Mouse (Mus musculus) left cerebral cortex, adult 9 months (tissue): ENCODE measurements around the gene Rapgef4.

Experiments
- DNase-seq, 2 experiments: peaks; one replicate each; pipeline ENCODE4 v3.0.0; 2022; ENCODE audit warnings: low spot score in 2 of 2

Gene Rapgef4

DNA sequence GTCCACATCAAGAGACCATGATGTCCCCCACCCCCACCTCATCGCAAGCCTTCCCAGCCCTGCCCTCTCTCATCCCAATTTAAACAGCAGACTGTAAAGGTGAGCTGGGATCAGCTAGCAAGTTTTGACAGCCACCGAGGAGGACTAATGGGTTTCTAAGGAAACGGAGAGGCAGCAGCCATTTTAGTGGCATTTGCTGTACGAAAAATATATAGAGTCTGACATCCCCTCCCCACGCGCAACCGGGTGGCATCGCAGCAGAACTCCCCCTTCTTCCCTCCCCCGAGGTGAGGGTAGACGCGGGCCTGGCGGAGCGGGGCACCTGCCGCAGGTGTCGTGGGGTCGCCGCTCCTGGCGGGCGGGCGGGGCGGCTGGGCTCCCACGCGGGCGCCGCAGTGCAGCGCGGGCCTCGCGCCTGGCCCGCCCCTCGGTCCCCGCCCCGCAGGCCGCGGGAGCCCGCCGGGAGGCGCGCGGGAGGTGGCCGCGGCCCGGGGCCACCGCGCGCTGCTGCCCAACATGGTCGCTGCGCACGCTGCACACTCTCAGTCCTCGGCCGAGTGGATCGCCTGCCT lies at the start of gene Rapgef4:
Gene Rapgef4, plus strand, starts transcription at position 470 of the 572 bp plus-strand sequence.
- no peak for DNase-seq

DNA sequence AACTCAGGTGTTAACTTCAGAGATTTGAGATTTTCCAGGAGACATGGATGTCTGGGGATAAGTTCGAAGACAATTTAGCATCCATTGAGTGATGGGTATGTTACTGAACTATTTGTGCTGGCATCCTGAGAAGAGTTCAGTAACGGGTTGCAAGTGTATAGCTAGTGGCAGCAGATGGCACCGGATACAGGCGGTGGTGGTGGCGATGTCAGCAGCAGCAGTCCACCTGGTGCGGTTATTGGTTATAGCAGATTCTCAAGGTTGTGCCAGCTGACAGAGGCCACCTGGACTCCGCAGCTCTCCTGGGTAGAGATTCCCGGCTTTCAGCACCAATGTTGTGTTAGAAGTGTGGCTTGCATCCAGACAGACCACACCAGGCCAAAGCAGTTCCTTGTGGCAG lies 47.0 kb upstream of the Rapgef4 start:
- no peak for DNase-seq

DNA sequence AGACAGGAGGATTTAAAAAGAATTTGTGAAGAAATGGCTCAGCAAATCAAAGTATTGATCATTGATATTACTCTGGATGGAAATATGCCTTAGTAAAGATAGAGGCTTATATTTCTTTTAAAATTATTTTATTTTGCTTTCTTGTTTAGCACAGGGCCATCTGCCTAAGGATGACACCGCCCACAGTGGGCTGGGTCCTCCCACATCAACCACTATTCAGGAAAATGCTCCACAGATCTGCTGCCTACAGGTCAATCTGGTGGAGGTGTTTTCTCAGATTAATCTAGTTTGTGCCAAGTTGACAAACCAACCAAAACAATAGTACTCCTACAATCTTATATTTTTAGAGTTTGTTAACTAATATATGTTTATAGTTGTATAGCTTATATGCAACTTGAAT lies 44.3 kb upstream of the Rapgef4 start:
- DNase-seq, result no peak

DNA sequence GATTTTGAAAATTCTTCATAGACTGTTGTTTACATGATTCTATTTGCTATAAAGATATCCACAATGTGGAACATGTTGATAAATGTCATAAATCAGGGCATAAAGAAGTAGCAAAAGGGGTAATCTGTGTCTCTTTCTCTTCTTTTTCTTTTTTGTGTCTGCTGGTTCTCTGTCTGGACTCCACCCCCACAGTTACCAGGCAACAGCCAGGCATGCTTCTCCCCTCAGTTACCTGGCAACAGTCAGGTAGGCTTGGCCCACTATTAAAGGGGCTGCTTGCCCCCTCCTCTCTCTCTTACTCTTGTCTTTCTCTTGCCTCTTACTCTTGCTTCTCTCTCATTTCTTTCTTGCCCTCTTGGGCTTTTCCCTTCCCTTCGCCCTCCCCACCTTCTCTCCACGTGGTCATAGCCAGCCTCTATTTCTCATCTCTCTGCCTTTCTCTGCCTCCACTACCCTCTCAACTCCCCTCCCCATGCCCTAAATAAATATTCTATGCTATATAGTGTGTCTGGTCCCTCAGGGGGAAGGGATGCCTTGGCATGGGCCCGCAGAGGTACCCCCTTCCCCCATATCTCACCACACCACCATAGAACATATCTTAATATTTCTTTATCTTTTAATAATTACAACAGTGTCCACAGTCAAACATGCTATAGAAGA lies 43.3 kb upstream of the Rapgef4 start:
- no peak for DNase-seq

DNA sequence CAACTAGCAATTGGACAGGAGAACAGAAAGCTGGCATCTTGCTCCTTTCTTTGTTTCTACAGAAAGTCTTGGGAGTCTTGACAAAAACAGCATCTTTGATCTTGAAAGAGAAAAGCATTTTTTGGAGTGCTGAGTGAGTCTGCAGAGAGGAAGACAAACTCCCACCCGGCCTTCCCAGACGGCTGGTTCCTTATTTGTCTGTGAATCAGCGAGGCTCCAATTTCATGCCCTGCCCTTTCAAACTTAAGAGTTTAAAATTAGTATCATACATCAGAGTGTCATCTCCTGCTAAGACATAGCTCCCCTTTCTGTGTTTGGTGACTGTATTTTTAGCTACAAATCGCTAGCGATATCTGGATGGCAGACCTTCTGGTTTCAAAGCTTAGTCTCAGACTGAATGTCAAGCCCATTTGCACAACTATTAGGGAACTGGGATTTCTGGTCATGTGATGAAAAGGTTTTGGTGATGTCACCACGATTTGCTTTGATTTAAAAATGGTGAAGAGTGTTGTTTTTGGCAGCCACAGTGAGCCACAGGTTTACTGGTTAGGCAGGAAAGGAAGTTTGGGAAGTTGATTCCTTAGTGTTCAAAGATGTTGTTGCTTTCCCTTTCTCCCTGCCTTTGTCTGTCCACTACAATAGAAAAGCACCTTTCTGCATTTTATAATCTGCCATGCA lies 42.2 kb upstream of the Rapgef4 start:
- peak in 1 of 2 experiments; percentile 32 for DNase-seq

DNA sequence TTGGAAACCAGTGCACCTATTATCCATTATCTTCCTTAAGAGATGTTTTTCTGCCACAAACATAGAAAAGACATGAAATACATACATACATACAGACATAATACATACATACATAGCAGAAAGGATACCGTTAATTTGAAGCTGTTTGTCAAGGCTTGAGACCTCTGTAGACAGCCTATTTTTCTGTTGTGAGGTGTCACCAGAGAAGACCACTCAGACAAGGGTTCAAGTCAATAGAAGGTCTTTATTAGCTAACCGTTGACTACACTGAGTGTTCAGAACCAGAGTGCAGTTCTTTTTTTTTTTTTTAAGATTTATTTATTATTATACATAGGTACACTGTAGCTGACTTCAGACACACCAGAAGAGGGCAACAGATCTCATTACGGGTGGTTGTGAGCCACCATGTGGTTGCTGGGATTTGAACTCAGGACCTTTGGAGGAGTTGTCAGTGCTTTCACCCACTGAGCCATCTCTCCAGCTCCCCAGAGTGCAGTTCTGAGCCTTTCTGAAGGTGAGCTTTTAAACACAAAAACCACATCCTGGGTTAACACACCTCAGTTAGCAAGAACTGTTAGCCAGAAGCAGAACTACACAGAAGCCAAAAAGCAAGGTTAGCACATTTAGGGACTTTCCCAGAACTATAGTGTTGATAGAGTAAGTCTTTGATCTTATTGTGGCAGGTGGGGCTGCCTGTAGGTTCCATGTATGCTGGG lies 39.9 kb upstream of the Rapgef4 start:
- no peak for DNase-seq

DNA sequence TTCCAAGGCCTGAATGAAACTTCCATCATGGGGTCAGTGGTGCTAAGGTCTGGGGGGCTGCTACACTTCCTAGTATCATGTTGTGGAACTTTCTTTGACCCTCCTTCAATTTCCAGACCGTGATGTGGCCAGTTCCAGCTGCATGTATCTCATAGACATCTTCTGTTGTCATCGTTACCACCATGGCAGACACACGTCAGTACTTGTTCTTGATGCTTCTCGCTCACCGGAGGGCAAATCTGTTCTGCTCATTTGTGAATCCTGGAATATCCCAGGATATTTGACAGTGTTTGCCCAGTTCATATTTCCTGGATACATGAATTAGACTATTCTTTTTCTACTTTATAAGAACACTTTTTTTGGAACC lies 39.3 kb upstream of the Rapgef4 start:
- DNase-seq, result no peak

DNA sequence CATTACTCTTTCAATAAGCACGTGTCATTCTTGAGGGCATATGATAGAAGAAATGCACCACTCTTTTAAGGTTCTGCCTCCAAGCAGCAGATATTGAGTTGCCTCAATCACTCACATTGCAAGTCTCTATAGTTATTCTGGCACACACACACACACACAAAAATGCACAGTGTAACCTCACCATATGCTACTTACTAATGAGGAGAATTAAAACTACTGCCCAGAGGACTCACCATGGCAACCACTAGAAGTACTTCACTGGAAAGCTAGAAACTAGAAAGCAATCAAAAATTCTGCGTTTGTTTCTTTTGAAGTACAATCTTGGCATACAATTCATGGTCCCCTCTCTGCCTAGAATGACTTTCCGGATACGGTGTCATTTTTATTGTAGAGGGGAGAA lies 29.8 kb upstream of the Rapgef4 start:
- DNase-seq, result no peak

DNA sequence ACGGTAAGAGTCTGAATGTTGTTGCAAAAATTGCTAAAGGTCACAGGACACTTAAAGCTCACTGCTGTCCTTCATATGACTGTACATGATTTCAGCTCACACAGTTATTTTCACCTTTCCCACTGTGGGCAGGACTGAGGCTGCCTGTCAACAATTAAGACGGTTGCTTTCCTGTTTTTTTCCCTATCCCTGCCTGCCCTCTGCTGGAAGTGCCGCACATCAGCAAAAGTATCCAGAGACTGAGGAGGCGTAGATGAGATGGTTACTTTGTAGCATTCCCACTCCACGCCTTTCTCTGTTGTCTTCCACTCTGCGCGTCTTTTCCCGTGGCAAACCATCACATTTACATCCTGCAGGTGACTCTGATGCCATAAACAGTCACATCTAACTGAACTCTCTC lies 25.4 kb upstream of the Rapgef4 start:
- peak in 1 of 2 experiments; percentile 71 for DNase-seq

DNA sequence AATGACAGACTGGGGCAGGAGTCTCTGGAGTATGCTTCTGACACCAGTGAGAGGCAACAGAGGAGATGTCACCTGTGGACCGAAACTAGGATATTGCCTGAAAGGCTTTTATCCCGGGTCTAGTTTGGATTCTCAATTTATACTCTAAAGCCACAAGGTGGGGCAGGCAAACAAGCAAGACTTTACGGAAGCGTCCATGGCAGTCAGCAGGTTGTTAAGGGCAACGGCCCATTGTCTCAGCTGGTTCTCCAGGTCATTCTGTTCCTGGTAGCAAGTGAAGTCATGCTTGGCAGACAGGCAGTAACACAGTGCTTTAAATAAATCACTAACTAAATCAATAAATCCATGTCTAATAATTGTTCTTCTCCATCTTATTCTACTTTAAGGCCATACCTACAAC lies 24.6 kb upstream of the Rapgef4 start:
- DNase-seq, result no peak

DNA sequence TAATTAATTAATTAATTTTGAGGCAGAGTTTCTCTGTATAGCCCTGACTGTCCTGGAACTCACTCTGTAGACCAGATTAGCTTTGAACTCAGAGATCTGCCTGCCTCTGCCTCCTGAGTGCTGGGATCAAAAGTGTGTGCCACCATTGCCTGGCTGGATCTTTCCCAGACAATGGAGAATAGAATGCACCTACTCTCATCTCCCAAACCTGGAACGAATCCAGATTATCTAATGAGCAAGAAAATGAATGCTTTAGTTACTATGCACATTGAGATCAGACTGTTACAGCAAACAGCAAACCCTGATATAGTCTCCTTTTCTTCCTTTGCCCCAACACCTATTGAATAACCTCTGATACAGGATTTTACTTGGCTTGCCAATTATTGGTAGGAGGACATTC lies 23.1 kb upstream of the Rapgef4 start:
- DNase-seq, result no peak

DNA sequence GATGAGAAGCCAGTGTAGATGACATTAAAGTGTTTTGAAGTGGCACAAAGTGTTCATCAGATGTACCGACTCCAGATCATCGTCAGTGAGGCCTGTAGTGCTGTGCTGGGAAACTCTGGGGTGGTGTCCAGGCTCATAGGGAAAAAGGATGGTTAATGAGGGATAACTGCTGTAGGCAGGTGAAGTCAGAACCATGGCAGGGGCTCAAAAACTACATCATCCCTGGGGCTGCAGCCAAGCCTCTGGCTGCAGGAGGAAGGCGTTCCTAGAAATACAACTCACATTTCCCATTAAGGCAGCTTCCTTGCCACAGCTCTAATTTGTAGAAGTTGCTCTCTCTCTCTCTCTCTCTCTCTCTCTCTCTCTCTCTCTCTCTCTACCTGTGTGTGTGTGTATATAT lies 22.6 kb upstream of the Rapgef4 start:
- peak in 1 of 2 experiments; percentile 35 for DNase-seq

DNA sequence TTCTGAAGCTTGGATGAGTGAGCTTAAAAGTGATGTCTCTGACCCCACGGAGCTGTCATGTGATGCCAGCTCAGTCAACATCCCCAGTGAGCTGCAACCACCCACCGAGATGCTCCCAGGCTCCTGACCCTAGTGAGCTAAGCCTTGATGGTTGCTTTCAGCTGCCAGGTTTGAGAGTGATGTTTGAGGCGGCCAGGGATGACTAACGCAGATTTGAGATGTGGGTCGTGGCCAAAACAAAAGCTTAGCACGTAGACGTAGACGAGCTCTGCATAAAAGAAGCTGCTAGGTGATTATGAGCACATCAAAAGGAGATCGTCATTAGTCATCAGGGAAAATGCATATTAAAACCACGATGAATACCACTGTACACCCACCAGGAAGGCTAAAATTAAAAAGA lies 16.8 kb upstream of the Rapgef4 start:
- DNase-seq, result peak in 1 of 2 experiments; percentile 65

DNA sequence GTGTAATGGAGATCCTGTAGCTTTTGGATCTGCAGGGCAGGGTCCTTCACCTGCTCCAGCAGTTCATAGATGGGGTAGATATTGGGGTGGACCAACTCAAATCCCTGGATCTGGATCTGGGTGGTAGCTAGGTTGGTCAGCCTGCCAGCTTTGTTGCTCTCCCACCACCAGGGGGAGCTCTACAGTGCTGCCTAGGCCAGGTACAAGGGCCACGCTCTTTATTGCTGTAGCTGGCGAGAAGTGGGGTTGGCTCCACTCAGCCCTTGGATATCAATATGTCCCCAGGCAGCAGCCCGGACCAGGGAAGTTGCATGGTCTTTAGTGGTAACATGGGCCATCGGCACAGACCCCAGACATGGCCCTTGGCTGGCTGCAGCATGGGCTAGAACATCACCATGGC lies 15.6 kb upstream of the Rapgef4 start:
- no peak for DNase-seq

DNA sequence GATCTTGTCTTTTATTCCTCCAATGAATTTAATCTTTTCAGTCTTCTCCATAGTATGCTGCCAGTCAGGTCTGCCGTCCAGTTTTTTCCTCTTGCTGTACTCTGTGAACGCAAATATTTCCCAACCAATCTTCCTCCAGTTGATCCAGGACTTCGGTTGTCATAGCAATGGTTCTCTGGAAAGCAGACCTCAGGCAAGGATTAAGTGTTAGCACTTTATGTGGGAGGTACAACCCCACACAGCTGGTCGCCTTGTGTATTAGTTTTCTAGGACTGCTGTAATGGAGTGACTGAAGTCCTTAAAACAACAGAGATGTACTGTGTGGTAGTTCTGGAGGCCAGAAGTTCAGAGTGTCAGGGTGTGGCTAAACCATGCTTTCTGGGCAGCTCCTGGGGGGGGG lies 14.3 kb upstream of the Rapgef4 start:
- no peak for DNase-seq

DNA sequence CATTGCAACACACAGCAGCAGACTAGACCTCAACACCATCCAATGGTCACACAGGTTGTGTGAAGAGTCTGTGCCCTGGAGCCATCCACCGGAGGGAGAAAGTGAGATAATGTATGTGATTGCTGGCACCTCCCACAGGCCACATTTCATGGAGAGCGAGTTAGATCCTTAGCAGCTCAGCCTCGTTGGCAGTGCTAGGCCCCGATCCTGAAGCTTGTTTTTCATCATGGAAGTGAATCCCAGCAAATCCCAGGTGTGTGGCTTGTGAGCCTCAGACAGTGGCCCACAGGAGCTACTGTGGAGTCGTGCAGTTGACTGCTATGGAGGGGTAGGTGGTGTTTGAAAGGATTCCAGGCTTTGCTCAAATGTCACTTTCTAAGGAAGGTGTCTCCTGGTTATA lies 13.2 kb upstream of the Rapgef4 start:
- no peak for DNase-seq

DNA sequence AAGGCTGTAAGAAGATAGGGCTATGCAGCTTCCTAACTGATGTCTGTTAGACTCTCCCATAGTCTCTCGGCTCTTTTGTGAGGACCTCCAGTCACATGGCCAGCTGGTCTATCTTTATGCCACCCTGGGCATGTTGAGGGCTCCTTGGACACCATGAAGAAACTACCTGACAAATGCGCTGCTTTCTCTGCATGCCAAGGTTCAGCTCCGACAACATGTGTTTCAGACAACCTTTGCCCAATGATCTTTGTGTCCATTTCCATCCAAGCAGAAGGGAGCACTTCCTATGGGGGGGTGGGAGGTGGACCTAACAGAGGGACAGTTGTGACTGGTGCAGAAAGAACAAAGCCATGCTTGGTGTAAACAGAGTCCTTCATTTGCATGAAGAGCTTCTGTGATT lies 7.4 kb upstream of the Rapgef4 start:
- no peak for DNase-seq

DNA sequence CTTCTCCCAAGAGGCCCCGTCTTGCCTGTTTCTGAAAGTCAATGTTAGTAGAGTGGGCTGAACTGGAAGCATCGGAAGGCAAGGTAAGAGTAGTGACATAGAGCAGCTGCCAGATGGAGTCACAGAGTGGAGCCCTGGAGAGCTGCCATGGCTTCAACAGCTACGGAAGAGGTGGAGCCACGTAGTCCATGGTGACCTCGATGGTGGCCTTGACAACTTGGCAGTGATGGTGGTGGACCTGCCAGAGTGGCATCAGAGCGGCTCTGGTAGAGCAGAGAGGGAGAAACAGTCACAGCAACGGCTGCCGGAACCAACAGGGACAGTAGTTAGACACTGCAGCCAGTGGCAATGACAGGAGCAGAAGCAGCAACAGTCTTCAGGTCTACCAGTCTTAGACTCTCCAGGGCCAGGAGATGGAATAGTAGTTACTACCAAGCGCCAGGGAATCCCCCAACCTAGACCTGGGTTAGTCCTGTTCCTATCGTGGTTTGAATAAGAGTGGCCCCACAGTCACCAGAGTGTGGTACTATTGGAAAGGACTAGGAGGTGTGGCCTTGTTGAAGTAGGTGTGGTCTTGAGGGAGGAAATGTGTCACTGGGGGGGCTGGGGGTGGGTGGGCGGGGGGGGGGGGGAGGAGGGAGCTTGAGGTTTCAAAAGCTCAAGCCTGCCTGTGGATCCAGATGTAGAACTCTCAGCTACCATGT lies 6.7 kb upstream of the Rapgef4 start:
- no peak for DNase-seq

DNA sequence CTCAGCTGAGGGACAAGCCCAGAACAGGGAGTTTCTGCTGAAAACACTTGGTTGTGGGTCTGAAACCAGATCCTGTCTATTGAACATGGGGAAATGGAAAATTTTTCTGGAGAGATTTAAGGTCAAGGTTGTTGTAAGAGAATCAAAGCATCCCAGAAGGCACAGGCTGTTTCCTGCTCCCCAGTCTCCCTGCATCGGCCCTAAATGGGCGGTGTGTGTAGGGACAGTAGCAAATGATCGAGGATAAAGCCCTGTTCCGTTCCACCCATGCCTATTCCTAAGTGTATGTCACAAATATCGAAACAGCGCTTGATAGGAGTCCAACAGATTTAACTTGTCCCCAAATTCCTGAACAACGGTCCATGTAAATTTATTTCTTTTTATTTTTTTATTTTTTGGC lies 1.1 kb upstream of the Rapgef4 start:
- DNase-seq, result no peak

DNA sequence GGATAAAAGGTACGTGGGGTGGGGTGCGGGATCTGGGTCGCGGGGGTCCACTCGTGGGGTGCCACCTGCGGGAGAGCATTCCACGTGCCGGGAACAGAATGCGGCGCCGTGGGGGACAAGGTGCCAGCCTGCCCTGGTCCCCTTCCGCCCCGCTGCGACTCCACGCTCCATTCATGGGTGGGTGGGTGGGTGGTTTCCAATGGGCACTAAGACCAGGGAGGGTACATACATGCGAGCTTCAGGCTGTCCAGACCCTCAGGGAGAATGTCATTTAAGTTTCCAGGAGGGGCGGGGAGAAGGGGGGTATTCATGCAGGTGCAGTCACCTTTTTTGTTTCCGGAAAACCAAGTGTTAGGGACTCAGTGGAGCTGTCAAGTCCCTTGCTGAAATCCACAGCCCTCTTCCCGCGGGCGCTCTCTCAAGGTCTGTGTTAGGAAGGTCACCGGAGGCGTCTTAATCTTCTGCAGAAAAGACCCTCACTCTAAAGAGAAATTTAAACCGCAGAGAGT lies 357 bp downstream of the Rapgef4 start:
- DNase-seq, result no peak

DNA sequence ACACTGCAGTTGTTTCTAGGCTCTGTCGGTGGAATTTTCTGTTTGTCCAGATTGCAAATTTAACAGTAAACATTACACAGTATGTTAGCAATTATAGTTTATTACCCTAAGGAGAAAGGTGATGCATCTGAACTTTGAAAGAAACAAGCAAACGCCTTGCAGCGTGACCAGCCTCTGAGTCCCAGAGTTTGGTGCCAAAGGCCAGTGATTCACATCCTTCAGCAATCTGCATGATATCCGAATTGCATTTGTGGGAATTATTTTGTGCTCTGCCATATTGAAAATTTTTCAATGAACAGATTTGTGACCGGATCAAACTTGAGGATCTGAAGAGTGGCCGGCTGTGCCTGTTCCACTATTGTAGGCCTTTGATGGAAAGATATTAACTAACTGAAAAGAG lies 856 bp downstream of the Rapgef4 start:
- no peak for DNase-seq
